Mouse (Mus musculus): Measurements from ENCODE around the gene Naa11.

- TF ChIP-seq CTCF (IDR thresholded peaks at IDR 0.05; ENCODE audit: control insufficient read depth, insufficient read depth, low read length), result no peak
- TF ChIP-seq POLR2A (IDR thresholded peaks at IDR 0.05; ENCODE audit: borderline replicate concordance, control insufficient read depth, low read depth, low read length), result no peak
Observed at GRCm38 (mm10) chr5:97364252-97364651, 27.9 kb downstream of the Naa11 start.

Measured in bone marrow, adult 2 months (tissue).